Mouse (Mus musculus) embryo, embryonic 11 days (tissue): ENCODE results near the gene Art3.
A peak's percentile ranks its signal among the peaks of the same experiment; 100 is the strongest.

ENCODE experiments used
- DNase-seq: peaks from one replicate; pipeline ENCODE4 v3.0.0-alpha.2; 2015

Gene Art3

GRCm38 (mm10) chr5:92430723-92431122 is 99.1 kb downstream of the Art3 start:
- DNase-seq = no peak

- DNase-seq = no peak
Observed at GRCm38 (mm10) chr5:92431611-92432010, 100.0 kb downstream of the Art3 start.

GRCm38 (mm10) chr5:92434070-92434469 is 102.4 kb downstream of the Art3 start:
- peak; percentile 22 for DNase-seq

- DNase-seq = peak; percentile 75
Observed at GRCm38 (mm10) chr5:92434571-92434985, 103.0 kb downstream of the Art3 start.

- peak; percentile 96 for DNase-seq
Observed at GRCm38 (mm10) chr5:92435025-92435584, 103.5 kb downstream of the Art3 start, which contains the start of gene Nup54. Nup54 (minus strand) TSS chr5:92435219.

GRCm38 (mm10) chr5:92438540-92438939 is 106.9 kb downstream of the Art3 start:
- DNase-seq = no peak

GRCm38 (mm10) chr5:92441494-92441893 is 109.9 kb downstream of the Art3 start:
- DNase-seq = no peak

- DNase-seq = no peak
Observed at GRCm38 (mm10) chr5:92442914-92443313, 111.3 kb downstream of the Art3 start.

- no peak for DNase-seq
Observed at GRCm38 (mm10) chr5:92445016-92445415, 113.4 kb downstream of the Art3 start.

GRCm38 (mm10) chr5:92446736-92447135 is 115.1 kb downstream of the Art3 start:
- no peak for DNase-seq

- no peak for DNase-seq
Observed at GRCm38 (mm10) chr5:92452876-92453275, 121.2 kb downstream of the Art3 start.

- no peak for DNase-seq
Observed at GRCm38 (mm10) chr5:92457410-92457809, 125.8 kb downstream of the Art3 start.

- DNase-seq = no peak
Observed at GRCm38 (mm10) chr5:92458726-92459125, 127.1 kb downstream of the Art3 start.

- peak; percentile 79 for DNase-seq
Observed at GRCm38 (mm10) chr5:92461321-92461720, 129.7 kb downstream of the Art3 start.
